ENCODE assay signal across 19 mouse cellular contexts in genomic region chr11:100135731-100136130, GRCm38 (mm10). TPM values are rescaled to one million over a fixed set of nuclear protein-coding genes. Genes with fewer than 3 reads are reported as not detected.
DNase-seq lines count a peak whose midpoint lies in the region; ATAC-seq and TF ChIP-seq lines count a peak whose summit lies in the region.
"Had no signal": no experiment of that assay in that cellular context is flagged by ENCODE, and none has a peak within 500 bp of the region (broad histone marks: within the 10 kb centered on the region; RNA-seq: fewer than 3 reads in every experiment).

Gene Krt15, minus strand, starts transcription at chr11:100135928.

- peaks cover 11% of the 10 kb centered on the region; the same call in 1 of the 2 replicates for H3K4me1 ChIP-seq in embryonic facial prominence, embryonic 12.5 days
- H3K4me1 ChIP-seq in embryonic facial prominence, embryonic 10.5 days = peaks cover 44% of the 10 kb centered on the region
- H3K4me1 ChIP-seq in lung, embryonic 15.5 days = peaks cover 21% of the 10 kb centered on the region
- H3K4me1 ChIP-seq in small intestine, adult 2 months (ENCODE audit: control insufficient read depth, insufficient read depth, insufficient read length, low read length) = peaks cover 29% of the 10 kb centered on the region
- H3K4me1 ChIP-seq in forebrain, embryonic 14.5 days (ENCODE audit: control insufficient read depth, insufficient read depth, low read length) = peaks cover 11% of the 10 kb centered on the region; the same call in 1 of the 2 replicates

- 61% methylated on average over 7 of the region's 7 CpGs for WGBS in embryonic facial prominence, embryonic 12.5 days
- 67% methylated on average over 7 of the region's 7 CpGs for WGBS in embryonic facial prominence, embryonic 10.5 days
- WGBS in lung, embryonic 15.5 days = 39% methylated on average over 7 of the region's 7 CpGs
- 61% methylated on average over 7 of the region's 7 CpGs for WGBS in small intestine, adult 2 months
- 69% methylated on average over 7 of the region's 7 CpGs for WGBS in forebrain, embryonic 14.5 days

- H3K27me3 ChIP-seq in embryonic facial prominence, embryonic 12.5 days = no peaks in the 10 kb centered on the region
- H3K27me3 ChIP-seq in embryonic facial prominence, embryonic 10.5 days (replicated peaks; ENCODE audit: low read depth, poor library complexity, severe bottlenecking) = no peaks in the 10 kb centered on the region
- H3K27me3 ChIP-seq in lung, embryonic 15.5 days = no peaks in the 10 kb centered on the region
- no peaks in the 10 kb centered on the region for H3K27me3 ChIP-seq in small intestine, adult 2 months (ENCODE audit: control insufficient read depth, insufficient read depth, low read length)
- H3K27me3 ChIP-seq in forebrain, embryonic 14.5 days (replicated peaks; ENCODE audit: control insufficient read depth, insufficient read depth, low read length) = no peaks in the 10 kb centered on the region
- H3K27me3 ChIP-seq: hindbrain, embryonic 15.5 days had no signal

- no peaks in the 10 kb centered on the region for H3K36me3 ChIP-seq in embryonic facial prominence, embryonic 12.5 days
- H3K36me3 ChIP-seq in embryonic facial prominence, embryonic 10.5 days (replicated peaks) = no peaks in the 10 kb centered on the region
- H3K36me3 ChIP-seq in lung, embryonic 15.5 days = no peaks in the 10 kb centered on the region
- H3K36me3 ChIP-seq in small intestine, adult 2 months (ENCODE audit: control insufficient read depth, insufficient read depth, low read length) = peaks cover 12% of the 10 kb centered on the region
- no peaks in the 10 kb centered on the region for H3K36me3 ChIP-seq in forebrain, embryonic 14.5 days (ENCODE audit: control insufficient read depth, insufficient read depth, low read length)
- H3K36me3 ChIP-seq: hindbrain, embryonic 15.5 days had no signal

- no peak within 1 kb of the TSS for H3K9ac ChIP-seq in embryonic facial prominence, embryonic 12.5 days
- H3K9ac ChIP-seq in lung, embryonic 15.5 days = no peak within 1 kb of the TSS
- H3K9ac ChIP-seq in forebrain, embryonic 14.5 days (ENCODE audit: low read length) = no peak within 1 kb of the TSS
- H3K9ac ChIP-seq: hindbrain, embryonic 15.5 days had no signal

- H3K4me3 ChIP-seq in embryonic facial prominence, embryonic 12.5 days = no peak within 1 kb of the TSS
- no peak within 1 kb of the TSS for H3K4me3 ChIP-seq in embryonic facial prominence, embryonic 10.5 days
- H3K4me3 ChIP-seq in lung, embryonic 15.5 days = no peak within 1 kb of the TSS
- peak within 1 kb of the TSS; percentile 12; the same call in 1 of the 2 replicates for H3K4me3 ChIP-seq in small intestine, adult 2 months (ENCODE audit: low read depth, low read length)
- H3K4me3 ChIP-seq in forebrain, embryonic 14.5 days (ENCODE audit: low read depth, low read length) = no peak within 1 kb of the TSS
- H3K4me3 ChIP-seq: hindbrain, embryonic 15.5 days; left cerebral cortex, adult 2 months had no signal

- no peak for TF ChIP-seq POLR2A in brain, embryonic 14.5 days (IDR thresholded peaks at IDR 0.05; ENCODE audit: borderline replicate concordance, extremely low read depth, insufficient read depth, insufficient read length, poor library complexity, severe bottlenecking)
- no peak for TF ChIP-seq POLR2A in small intestine, adult 2 months (IDR thresholded peaks at IDR 0.05; ENCODE audit: low read depth, low read length)

- ATAC-seq in embryonic facial prominence, embryonic 12.5 days (ENCODE audit: insufficient number of reproducible peaks, insufficient read depth, low FRiP score, low TSS enrichment) = no peak
- no peak for ATAC-seq in lung, embryonic 15.5 days (ENCODE audit: borderline replicate concordance, extremely low read depth, low FRiP score, low TSS enrichment)
- ATAC-seq in forebrain, embryonic 14.5 days = no peak
- ATAC-seq: intestine, embryonic 16.5 days had no signal

- no peaks in the 10 kb centered on the region for H3K9me3 ChIP-seq in embryonic facial prominence, embryonic 12.5 days
- no peaks in the 10 kb centered on the region for H3K9me3 ChIP-seq in embryonic facial prominence, embryonic 10.5 days
- H3K9me3 ChIP-seq in lung, embryonic 15.5 days = no peaks in the 10 kb centered on the region
- H3K9me3 ChIP-seq in forebrain, embryonic 14.5 days (replicated peaks; ENCODE audit: control insufficient read depth, low read length) = no peaks in the 10 kb centered on the region
- H3K9me3 ChIP-seq: hindbrain, embryonic 15.5 days had no signal

- no peak for DNase-seq in embryonic facial prominence, embryonic 10.5 days (ENCODE audit: low spot score)
- no peak for DNase-seq in lung, adult 18-20 months
- DNase-seq in brain, embryonic 14.5 days (ENCODE audit: low read depth) = no peak
- DNase-seq in left cerebral cortex, adult 18-20 months (ENCODE audit: low spot score in 2 of 2) = no peak
- DNase-seq in forebrain, embryonic 14.5 days (ENCODE audit: low spot score) = no peak
- DNase-seq: cerebellum, postnatal 14 days; gastrocnemius, postnatal 10 days; heart, postnatal 10 days; kidney, postnatal 10 days; right cerebral cortex, adult 18-20 months had no signal

- no peak for TF ChIP-seq CTCF in brain, embryonic 14.5 days (IDR thresholded peaks at IDR 0.05; ENCODE audit: borderline replicate concordance, extremely low read depth, insufficient read depth, insufficient read length)
- TF ChIP-seq CTCF in small intestine, adult 2 months (IDR thresholded peaks at IDR 0.05; ENCODE audit: extremely low read depth, insufficient read length, insufficient replicate concordance, low read depth, low read length) = no peak

- H3K4me2 ChIP-seq in embryonic facial prominence, embryonic 12.5 days (replicated peaks) = no peak within 1 kb of the TSS
- H3K4me2 ChIP-seq in lung, embryonic 15.5 days = no peak within 1 kb of the TSS
- no peak within 1 kb of the TSS for H3K4me2 ChIP-seq in forebrain, embryonic 14.5 days (ENCODE audit: low read length)
- H3K4me2 ChIP-seq: hindbrain, embryonic 15.5 days had no signal

- no peak within 1 kb of the TSS for H3K27ac ChIP-seq in embryonic facial prominence, embryonic 12.5 days
- no peak within 1 kb of the TSS for H3K27ac ChIP-seq in embryonic facial prominence, embryonic 10.5 days (replicated peaks)
- no peak within 1 kb of the TSS for H3K27ac ChIP-seq in lung, embryonic 15.5 days
- H3K27ac ChIP-seq in small intestine, adult 2 months (ENCODE audit: insufficient read depth, low read depth, low read length) = no peak within 1 kb of the TSS
- H3K27ac ChIP-seq in forebrain, embryonic 14.5 days (ENCODE audit: low read depth, low read length) = no peak within 1 kb of the TSS
- H3K27ac ChIP-seq: hindbrain, embryonic 15.5 days; left cerebral cortex, adult 2 months had no signal

RNA-seq across cellular contexts. Expression of gene Krt15, which starts in this region (rescaled TPM):
- 73.4 and 93.1 TPM in 2 replicates for polyA plus RNA-seq in embryonic facial prominence, embryonic 12.5 days (2016; fragmentation: Nextera tagmentation; extraction: Ambion mirVana)
- polyA plus RNA-seq in embryonic facial prominence, embryonic 10.5 days (2016; fragmentation: Nextera tagmentation; extraction: Ambion mirVana) = 2.8 and 8.6 TPM in 2 replicates
- polyA plus RNA-seq in lung, embryonic 15.5 days (2015; fragmentation: Nextera tagmentation; extraction: Ambion mirVana) = 49.1 and 59.3 TPM in 2 replicates
- 12.2 and 14.4 TPM in 2 replicates for polyA plus RNA-seq in brain, embryonic 14.5 days (2012; rRNA removed)
- polyA plus RNA-seq in small intestine, adult 2 months (2012; rRNA removed) = 0.32 and 1.1 TPM in 2 replicates
- total RNA-seq in left cerebral cortex, adult 18-20 months (2021) = not detected
- 0.17 and 0.22 TPM in 2 replicates for polyA plus RNA-seq in forebrain, embryonic 14.5 days (2014; fragmentation: Nextera tagmentation; extraction: Ambion mirVana)
- total RNA-seq: adrenal gland, adult 18-20 months; gastrocnemius, postnatal 10 days; left cerebral cortex, adult 2 months; megakaryocyte, adult 5-6 weeks; MEL had no signal
